Mouse (Mus musculus) embryonic facial prominence, embryonic 13.5 days (tissue): Measurements from ENCODE around the gene Inhbc. TPM values are rescaled to one million over a fixed set of nuclear protein-coding genes. Genes with fewer than 3 reads are reported as not detected.
A peak's percentile ranks its signal among the peaks of the same experiment; 100 is the strongest.

Experiments used
- ATAC-seq: fragments of 200-750 bp; cut with Nextera tagmentation; 2 replicates; pipeline ENCODE4 v1.8.0; 2017; ENCODE audit warnings: low read depth; ENCODE audit not compliant: insufficient number of reproducible peaks, insufficient read depth, low FRiP score, low TSS enrichment
- H3K27ac ChIP-seq: fragments of 300-500 bp; sonication (generic); 2 replicates; pipeline ENCODE4 v1.5.1; 2015; ENCODE audit warnings: moderate library complexity, mild to moderate bottlenecking, inconsistent platforms
- H3K27me3 ChIP-seq: fragments of 300-500 bp; sonication (generic); 2 replicates; pipeline ENCODE4 v1.6.1; 2015; ENCODE audit warnings: mild to moderate bottlenecking, inconsistent platforms
- H3K36me3 ChIP-seq: fragments of 300-500 bp; sonication (generic); 2 replicates; pipeline ENCODE4 v1.6.1; 2015; ENCODE audit warnings: mild to moderate bottlenecking, inconsistent platforms
- H3K4me1 ChIP-seq: fragments of 300-500 bp; sonication (generic); 2 replicates; pipeline ENCODE4 v1.6.1; 2015; ENCODE audit warnings: inconsistent platforms
- H3K4me2 ChIP-seq: fragments of 300-500 bp; sonication (generic); 2 replicates; pipeline ENCODE4 v1.6.1; 2015; ENCODE audit warnings: moderate library complexity, mild to moderate bottlenecking, inconsistent platforms
- H3K4me3 ChIP-seq: fragments of 300-500 bp; sonication (generic); 2 replicates; pipeline ENCODE4 v1.5.1; 2015; ENCODE audit warnings: mild to moderate bottlenecking, inconsistent platforms
- H3K9ac ChIP-seq: fragments of 300-500 bp; sonication (generic); 2 replicates; pipeline ENCODE4 v1.6.1; 2015; ENCODE audit warnings: mild to moderate bottlenecking, inconsistent platforms
- H3K9me3 ChIP-seq: fragments of 300-500 bp; sonication (generic); 2 replicates; pipeline ENCODE4 v1.6.1; 2016; ENCODE audit warnings: inconsistent platforms
- WGBS: fragments of 180-500 bp; shearing (Covaris S2); methylation state at CpG from one replicate; pipeline ENCODE4 v1.1.7; 2015; ENCODE audit warnings: mixed read lengths; 5-methylcytosine and 5-hydroxymethylcytosine counted together
- polyA plus RNA-seq: library from polyadenylated mRNA; unstranded; fragments of >200 nt; fragmentation: Nextera tagmentation; extraction: Ambion mirVana; gene quantifications from 2 replicates; pipeline ENCODE4 v1.2.1, GENCODE M21; 2015

Gene Inhbc
- polyA plus RNA-seq, 1 experiment from 2014 or later = not detected

DNA sequence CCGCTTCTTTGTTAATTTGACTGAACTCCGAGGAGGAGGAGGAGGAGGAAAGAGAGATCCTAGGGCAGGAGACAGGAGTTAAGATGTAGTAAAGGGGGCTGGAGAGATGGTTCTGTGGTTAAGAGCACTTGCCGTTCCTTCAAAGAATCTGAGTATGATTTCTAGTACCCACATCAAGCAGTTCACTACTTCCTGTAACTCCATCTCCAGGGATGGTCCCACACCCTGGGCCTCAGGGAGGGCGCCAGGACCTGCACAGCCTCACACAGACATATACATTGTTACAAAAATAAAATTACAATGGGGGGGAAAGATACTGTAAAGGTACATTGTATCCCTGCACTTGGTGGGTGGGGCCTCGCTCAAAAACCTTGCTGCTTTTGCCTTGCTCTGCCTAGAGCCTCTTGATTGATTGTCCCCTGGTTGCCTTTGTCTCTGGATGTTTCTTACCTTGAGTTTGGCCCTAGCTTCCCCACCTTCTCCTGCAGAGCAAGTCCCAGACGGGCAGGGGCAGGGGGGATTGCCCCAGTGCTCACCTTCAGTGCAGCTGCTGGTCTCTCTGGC, 32.6 kb downstream of the Inhbc start:
- H3K36me3 ChIP-seq = peaks cover 49% of the 10 kb centered on the region
- H3K27ac ChIP-seq = no peak overlapping the region
- peaks cover 32% of the 10 kb centered on the region for H3K4me1 ChIP-seq
- no peak overlapping the region for H3K4me2 ChIP-seq
- H3K9ac ChIP-seq = no peak overlapping the region
- WGBS = 78% methylated on average over 6 of the region's 6 CpGs
- H3K4me3 ChIP-seq = no peak overlapping the region
- no peak for ATAC-seq
- H3K27me3 ChIP-seq = no peaks in the 10 kb centered on the region; the same call in 1 of the 2 replicates
- H3K9me3 ChIP-seq = no peaks in the 10 kb centered on the region

DNA sequence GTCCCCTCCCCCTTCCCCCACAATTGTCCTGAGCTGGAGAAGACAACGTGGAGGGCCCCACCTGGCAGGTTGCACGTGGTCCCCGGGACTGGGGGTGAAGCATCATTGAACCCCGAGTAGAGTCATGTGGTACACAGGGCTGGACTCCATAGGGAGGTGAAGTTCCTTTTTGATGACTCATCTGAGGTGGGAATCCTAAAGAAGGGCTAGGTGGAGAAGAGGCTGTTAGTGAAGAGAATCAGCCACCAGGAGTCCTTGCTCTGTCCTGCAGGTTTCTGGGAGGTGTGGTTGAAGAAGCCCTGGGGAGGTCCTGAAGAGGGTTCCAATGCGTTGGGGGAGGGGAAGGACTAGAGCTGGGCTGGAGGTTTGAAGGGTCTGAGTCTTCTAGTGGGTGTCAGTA, 33.3 kb downstream of the Inhbc start:
- Histone ChIP-seq H3K4me3 (no peak overlapping the region), H3K9ac (no peak overlapping the region), H3K27me3 (peaks cover 3% of the 10 kb centered on the region), H3K4me1 (peaks cover 25% of the 10 kb centered on the region), H3K9me3 (no peaks in the 10 kb centered on the region), H3K27ac (no peak overlapping the region), H3K4me2 (no peak overlapping the region), H3K36me3 (peaks cover 55% of the 10 kb centered on the region)
- no peak for ATAC-seq
- 77% methylated on average over 5 of the region's 5 CpGs for WGBS

GRCm38 (mm10) chr10:127335271-127335670, 35.0 kb downstream of the Inhbc start:
- 64% methylated on average over 1 of the region's 1 CpGs for WGBS

GRCm38 (mm10) chr10:127333152-127333551, 37.1 kb downstream of the Inhbc start:
- Histone ChIP-seq H3K27me3 (peaks cover 40% of the 10 kb centered on the region), H3K4me2 (no peak overlapping the region), H3K36me3 (peaks cover 76% of the 10 kb centered on the region), H3K9ac (no peak overlapping the region), H3K27ac (no peak overlapping the region), H3K4me3 (no peak overlapping the region), H3K9me3 (no peaks in the 10 kb centered on the region), H3K4me1 (peaks cover 10% of the 10 kb centered on the region; the same call in 1 of the 2 replicates)
- WGBS = 63% methylated on average over 5 of the region's 5 CpGs
- ATAC-seq = no peak

More at GRCm38 (mm10) chr10:127335271-127335670, 35.0 kb downstream of the Inhbc start:
- no peak overlapping the region for H3K4me3 ChIP-seq
- peaks cover 19% of the 10 kb centered on the region for H3K27me3 ChIP-seq
- H3K4me2 ChIP-seq = no peak overlapping the region
- ATAC-seq = no peak
- peaks cover 71% of the 10 kb centered on the region for H3K36me3 ChIP-seq
- H3K4me1 ChIP-seq = peaks cover 20% of the 10 kb centered on the region
- H3K27ac ChIP-seq = no peak overlapping the region
- no peak overlapping the region for H3K9ac ChIP-seq
- H3K9me3 ChIP-seq = no peaks in the 10 kb centered on the region

DNA sequence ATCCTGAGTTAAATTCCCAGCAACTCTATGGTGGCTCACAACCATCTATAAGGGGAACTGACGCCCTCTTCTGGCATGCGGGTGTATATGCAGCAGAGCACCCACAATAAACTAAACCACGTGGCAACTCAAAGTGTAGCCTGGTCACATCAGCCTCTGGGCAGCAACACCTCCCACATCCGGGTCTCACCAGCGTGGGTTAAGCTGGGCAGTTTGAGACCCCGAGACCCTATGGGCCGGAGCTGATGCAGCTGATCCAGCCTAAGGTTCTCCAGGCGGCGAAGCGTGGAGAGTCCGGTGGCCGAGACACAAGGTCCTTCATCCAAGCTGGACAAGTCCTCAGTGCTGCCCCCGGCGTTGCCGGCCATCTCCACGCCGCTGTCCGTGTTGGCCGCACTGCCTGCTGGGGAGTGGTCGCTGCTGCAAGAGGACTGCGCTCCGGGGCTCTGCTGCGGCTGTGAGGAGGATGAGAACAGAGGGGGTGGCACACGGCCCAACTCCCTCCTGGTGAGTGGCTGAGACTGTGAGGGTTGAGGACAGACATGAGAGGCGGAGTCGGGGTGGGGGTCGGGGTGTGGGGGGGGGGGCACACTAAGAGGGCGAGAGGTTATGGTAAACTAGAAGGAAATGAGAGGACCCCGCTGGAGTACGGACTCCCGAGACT, 37.9 kb downstream of the Inhbc start:
- Histone ChIP-seq H3K9ac (no peak overlapping the region), H3K4me1 (peaks cover 10% of the 10 kb centered on the region; the same call in 1 of the 2 replicates), H3K9me3 (no peaks in the 10 kb centered on the region), H3K36me3 (peaks cover 73% of the 10 kb centered on the region), H3K4me3 (no peak overlapping the region), H3K27ac (no peak overlapping the region), H3K27me3 (peaks cover 48% of the 10 kb centered on the region), H3K4me2 (0 out of 2 replicates have a peak overlapping the region, but pooled peaks have one; percentile 20)
- no peak for ATAC-seq
- 34% methylated on average over 31 of the region's 31 CpGs for WGBS

- no peak for ATAC-seq
- peaks cover 52% of the 10 kb centered on the region for H3K36me3 ChIP-seq
- WGBS = 70% methylated on average over 7 of the region's 7 CpGs
- H3K27ac ChIP-seq = no peak overlapping the region
- H3K4me3 ChIP-seq = no peak overlapping the region
- no peak overlapping the region for H3K4me2 ChIP-seq
- no peak overlapping the region for H3K9ac ChIP-seq
- peaks cover 23% of the 10 kb centered on the region for H3K4me1 ChIP-seq
- no peaks in the 10 kb centered on the region for H3K9me3 ChIP-seq
- H3K27me3 ChIP-seq = peaks cover 70% of the 10 kb centered on the region
Measured at GRCm38 (mm10) chr10:127330212-127330611, 40.0 kb downstream of the Inhbc start.

GRCm38 (mm10) chr10:127327461-127328145, 42.6 kb downstream of the Inhbc start:
- no peaks in the 10 kb centered on the region for H3K9me3 ChIP-seq
- H3K27me3 ChIP-seq = peaks cover 96% of the 10 kb centered on the region
- ATAC-seq = no peak
- H3K27ac ChIP-seq = no peak overlapping the region
- H3K4me3 ChIP-seq = peak overlapping the region; percentile 52; the same call in 1 of the 2 replicates
- H3K36me3 ChIP-seq = peaks cover 26% of the 10 kb centered on the region
- H3K4me2 ChIP-seq = no peak overlapping the region; the same call in 1 of the 2 replicates
- no peak overlapping the region for H3K9ac ChIP-seq
- H3K4me1 ChIP-seq = peaks cover 23% of the 10 kb centered on the region
- 46% methylated on average over 18 of the region's 18 CpGs for WGBS

GRCm38 (mm10) chr10:127326828-127327227, 43.4 kb downstream of the Inhbc start:
- Histone ChIP-seq H3K36me3 (peaks cover 20% of the 10 kb centered on the region), H3K27ac (no peak overlapping the region), H3K4me3 (peak overlapping the region; percentile 52), H3K4me2 (peak overlapping the region; percentile 87), H3K9me3 (no peaks in the 10 kb centered on the region), H3K4me1 (peaks cover 23% of the 10 kb centered on the region), H3K27me3 (peaks cover 99% of the 10 kb centered on the region), H3K9ac (peak overlapping the region; percentile 69)
- WGBS = 5% methylated on average over 29 of the region's 29 CpGs
- ATAC-seq = no peak

GRCm38 (mm10) chr10:127326017-127326801, 44.0 kb downstream of the Inhbc start:
- Histone ChIP-seq H3K4me3 (peak overlapping the region; percentile 52), H3K9ac (peak overlapping the region; percentile 69), H3K27me3 (peaks cover 98% of the 10 kb centered on the region), H3K27ac (no peak overlapping the region), H3K4me2 (peak overlapping the region; percentile 87), H3K4me1 (peaks cover 23% of the 10 kb centered on the region), H3K9me3 (no peaks in the 10 kb centered on the region), H3K36me3 (peaks cover 14% of the 10 kb centered on the region)
- 2% methylated on average over 54 of the region's 54 CpGs for WGBS
- ATAC-seq = 0 out of 2 replicates have a peak, but pooled peaks have one; percentile 5

GRCm38 (mm10) chr10:127325454-127326016, 44.7 kb downstream of the Inhbc start:
- no peak for ATAC-seq
- Histone ChIP-seq H3K4me2 (peak overlapping the region; percentile 87), H3K4me3 (peak overlapping the region; percentile 52), H3K4me1 (peaks cover 16% of the 10 kb centered on the region), H3K27ac (no peak overlapping the region), H3K9ac (peak overlapping the region; percentile 69), H3K27me3 (peaks cover 98% of the 10 kb centered on the region), H3K9me3 (no peaks in the 10 kb centered on the region), H3K36me3 (peaks cover 7% of the 10 kb centered on the region)
- WGBS = 30% methylated on average over 14 of the region's 14 CpGs

DNA sequence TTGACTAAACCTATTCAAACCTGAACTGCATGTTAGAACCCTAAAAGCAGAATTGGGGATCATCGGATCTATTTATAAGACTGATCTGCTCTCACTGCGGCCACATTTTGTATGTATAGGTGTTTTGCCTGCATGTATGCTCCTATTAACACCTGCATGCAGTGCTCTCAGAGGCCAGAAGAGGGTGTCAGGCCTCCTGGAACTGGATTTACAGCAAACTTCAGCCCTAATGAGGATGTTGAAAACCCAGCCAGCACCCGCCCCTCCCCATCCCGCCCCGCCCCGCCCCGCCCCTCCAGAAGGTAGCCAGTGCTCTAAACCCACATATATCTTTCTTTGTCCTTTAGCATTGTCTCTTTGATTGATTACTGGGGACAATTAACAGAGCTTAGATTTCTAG, 45.7 kb downstream of the Inhbc start:
- no peak overlapping the region for H3K9ac ChIP-seq
- H3K27me3 ChIP-seq = peaks cover 87% of the 10 kb centered on the region
- H3K4me1 ChIP-seq = peaks cover 16% of the 10 kb centered on the region
- no peaks in the 10 kb centered on the region for H3K9me3 ChIP-seq
- 12% methylated on average over 7 of the region's 7 CpGs for WGBS
- no peak overlapping the region for H3K27ac ChIP-seq
- no peak for ATAC-seq
- H3K4me2 ChIP-seq = no peak overlapping the region; the same call in 1 of the 2 replicates
- H3K4me3 ChIP-seq = no peak overlapping the region
- no peaks in the 10 kb centered on the region for H3K36me3 ChIP-seq
